29 mouse cellular contexts compared by ENCODE assay signal in genomic region chr11:59852865-59853264, GRCm38 (mm10). TPM values are rescaled to one million over a fixed set of nuclear protein-coding genes. Genes with fewer than 3 reads are reported as not detected.
A peak's percentile ranks its signal among the peaks of the same experiment; 100 is the strongest.
DNase-seq lines count a peak whose midpoint lies in the region; ATAC-seq and TF ChIP-seq lines count a peak whose summit lies in the region.
"Had no signal": no experiment of that assay in that cellular context is flagged by ENCODE, and none has a peak within 500 bp of the region (broad histone marks: within the 10 kb centered on the region; RNA-seq: fewer than 3 reads in every experiment).

No protein-coding gene starts in this region.

- no peak for TF ChIP-seq CTCF in intestine, postnatal 0 days (IDR thresholded peaks at IDR 0.05; ENCODE audit: low read depth)

- WGBS in intestine, embryonic 15.5 days, result 62% methylated on average over 3 of the region's 3 CpGs
- WGBS in intestine, postnatal 0 days, result 39% methylated on average over 3 of the region's 3 CpGs
- 56% methylated on average over 3 of the region's 3 CpGs for WGBS in liver, embryonic 16.5 days (ENCODE audit: insufficient replicate concordance)
- WGBS in intestine, embryonic 16.5 days, result 46% methylated on average over 3 of the region's 3 CpGs

- H3K9ac ChIP-seq in intestine, embryonic 15.5 days, result no peak overlapping the region
- no peak overlapping the region for H3K9ac ChIP-seq in intestine, postnatal 0 days (ENCODE audit: low read depth, low read length)
- H3K9ac ChIP-seq in liver, embryonic 16.5 days (ENCODE audit: low read depth, low read length), result 0 out of 2 replicates have a peak overlapping the region, but pooled peaks have one; percentile 0
- no peak overlapping the region for H3K9ac ChIP-seq in intestine, embryonic 16.5 days (ENCODE audit: low read depth, low read length)
- H3K9ac ChIP-seq: embryonic facial prominence, embryonic 12.5 days; embryonic facial prominence, embryonic 15.5 days; forebrain, embryonic 13.5 days; heart, embryonic 13.5 days; hindbrain, embryonic 14.5 days had no signal

- no peak overlapping the region for H3K27ac ChIP-seq in intestine, embryonic 15.5 days
- no peak overlapping the region for H3K27ac ChIP-seq in intestine, postnatal 0 days (ENCODE audit: low read depth, low read length)
- no peak overlapping the region for H3K27ac ChIP-seq in liver, embryonic 16.5 days (ENCODE audit: low read length)
- 0 out of 2 replicates have a peak overlapping the region, but pooled peaks have one; percentile 10 for H3K27ac ChIP-seq in intestine, embryonic 16.5 days (ENCODE audit: low read length)
- H3K27ac ChIP-seq: embryonic facial prominence, embryonic 12.5 days; embryonic facial prominence, embryonic 15.5 days; forebrain, embryonic 13.5 days; heart, adult 2 months; heart, embryonic 10.5 days; heart, embryonic 13.5 days; hindbrain, embryonic 14.5 days; hindbrain, postnatal 0 days had no signal

- ATAC-seq in intestine, embryonic 15.5 days, result peak; percentile 31; the same call in 1 of the 2 replicates
- no peak for ATAC-seq in intestine, postnatal 0 days
- ATAC-seq in liver, embryonic 16.5 days (ENCODE audit: low read depth), result peak; percentile 64
- peak; percentile 26; the same call in 1 of the 2 replicates for ATAC-seq in intestine, embryonic 16.5 days
- ATAC-seq: forebrain, embryonic 13.5 days; forebrain, embryonic 16.5 days; hindbrain, postnatal 0 days; Patski had no signal

- H3K4me2 ChIP-seq in intestine, embryonic 15.5 days (replicated peaks), result no peak overlapping the region
- no peak overlapping the region for H3K4me2 ChIP-seq in intestine, postnatal 0 days (replicated peaks; ENCODE audit: low read depth)
- no peak overlapping the region for H3K4me2 ChIP-seq in liver, embryonic 16.5 days (ENCODE audit: low read depth, low read length)
- no peak overlapping the region for H3K4me2 ChIP-seq in intestine, embryonic 16.5 days (ENCODE audit: low read depth, low read length)
- H3K4me2 ChIP-seq: embryonic facial prominence, embryonic 12.5 days; embryonic facial prominence, embryonic 15.5 days; forebrain, embryonic 13.5 days; heart, embryonic 13.5 days; hindbrain, embryonic 14.5 days had no signal

- H3K9me3 ChIP-seq in intestine, embryonic 15.5 days, result no peaks in the 10 kb centered on the region
- no peaks in the 10 kb centered on the region for H3K9me3 ChIP-seq in intestine, postnatal 0 days (ENCODE audit: control insufficient read depth)
- H3K9me3 ChIP-seq in liver, embryonic 16.5 days (replicated peaks; ENCODE audit: control insufficient read depth, low read length), result no peaks in the 10 kb centered on the region
- no peaks in the 10 kb centered on the region for H3K9me3 ChIP-seq in intestine, embryonic 16.5 days (ENCODE audit: control insufficient read depth, low read length)
- H3K9me3 ChIP-seq: embryonic facial prominence, embryonic 12.5 days; embryonic facial prominence, embryonic 15.5 days; forebrain, embryonic 13.5 days; G1E; heart, embryonic 10.5 days; heart, embryonic 13.5 days had no signal

- no peak overlapping the region for H3K4me3 ChIP-seq in intestine, embryonic 15.5 days (replicated peaks)
- H3K4me3 ChIP-seq in intestine, postnatal 0 days (ENCODE audit: low read depth, low read length), result no peak overlapping the region
- no peak overlapping the region for H3K4me3 ChIP-seq in liver, embryonic 16.5 days (ENCODE audit: low read depth, low read length)
- H3K4me3 ChIP-seq in intestine, embryonic 16.5 days (ENCODE audit: low read length), result no peak overlapping the region
- H3K4me3 ChIP-seq: embryonic facial prominence, embryonic 12.5 days; embryonic facial prominence, embryonic 15.5 days; forebrain, embryonic 13.5 days; heart, adult 2 months; heart, embryonic 10.5 days; heart, embryonic 13.5 days had no signal

- 0 out of 2 replicates have a peak, but pooled peaks cover 2% of the 10 kb centered on the region for H3K36me3 ChIP-seq in intestine, embryonic 15.5 days
- H3K36me3 ChIP-seq in intestine, postnatal 0 days (ENCODE audit: control insufficient read depth, insufficient read depth), result no peaks in the 10 kb centered on the region
- H3K36me3 ChIP-seq in liver, embryonic 16.5 days (ENCODE audit: control insufficient read depth, insufficient read depth), result no peaks in the 10 kb centered on the region
- H3K36me3 ChIP-seq in intestine, embryonic 16.5 days (ENCODE audit: control insufficient read depth, insufficient read depth, low read length), result no peaks in the 10 kb centered on the region

- 0 out of 2 replicates have a peak, but pooled peaks cover 12% of the 10 kb centered on the region for H3K4me1 ChIP-seq in intestine, embryonic 15.5 days (replicated peaks)
- no peaks in the 10 kb centered on the region for H3K4me1 ChIP-seq in intestine, postnatal 0 days (replicated peaks; ENCODE audit: control insufficient read depth, insufficient read depth, low read length)
- H3K4me1 ChIP-seq in liver, embryonic 16.5 days (ENCODE audit: control insufficient read depth, low read depth, low read length), result peaks cover 6% of the 10 kb centered on the region; the same call in 1 of the 2 replicates
- peaks cover 13% of the 10 kb centered on the region for H3K4me1 ChIP-seq in intestine, embryonic 16.5 days (ENCODE audit: control insufficient read depth, insufficient read depth, low read length)

- H3K27me3 ChIP-seq in intestine, embryonic 15.5 days (replicated peaks), result no peaks in the 10 kb centered on the region
- H3K27me3 ChIP-seq in intestine, postnatal 0 days (replicated peaks; ENCODE audit: control insufficient read depth, insufficient read depth, low read length), result no peaks in the 10 kb centered on the region
- no peaks in the 10 kb centered on the region for H3K27me3 ChIP-seq in liver, embryonic 16.5 days (ENCODE audit: control insufficient read depth, insufficient read depth, low read depth, low read length)
- H3K27me3 ChIP-seq in intestine, embryonic 16.5 days (replicated peaks; ENCODE audit: control insufficient read depth, insufficient read depth, low read length), result no peaks in the 10 kb centered on the region
- H3K27me3 ChIP-seq: CH12.LX; embryonic facial prominence, embryonic 12.5 days; embryonic facial prominence, embryonic 15.5 days; forebrain, embryonic 13.5 days; heart, embryonic 13.5 days; Patski had no signal

- no peak for DNase-seq in liver
- DNase-seq in yolk sac, embryonic 10.5 days (ENCODE audit: low spot score), result peak; percentile 82
- DNase-seq in urinary bladder, adult 18-20 months (ENCODE audit: low spot score in 2 of 2), result no peak
- DNase-seq: adrenal gland, adult 2 months; adrenal gland, postnatal 14 days; B cell, adult 2 months; cerebellum, adult 11 months; cerebellum, adult 9-10 months; cerebellum, postnatal 14 days; gastrocnemius, postnatal 10 days; gastrocnemius, postnatal 36 days; heart, adult 2 months; heart, postnatal 14 days; heart, postnatal 4 days had no signal

RNA-seq across cellular contexts. Expression of gene Cops3, which starts 13.2 kb away (rescaled TPM):
- polyA plus RNA-seq in intestine, embryonic 15.5 days (2015; fragmentation: Nextera tagmentation; extraction: Ambion mirVana), result 192 and 193 TPM in 2 replicates
- 84.4 and 85.6 TPM in 2 replicates for polyA plus RNA-seq in intestine, postnatal 0 days (2015; fragmentation: Nextera tagmentation; extraction: Ambion mirVana)
- 81.3 and 84.8 TPM in 2 replicates for polyA plus RNA-seq in liver, embryonic 16.5 days (2015; fragmentation: Nextera tagmentation; extraction: Ambion mirVana)
- polyA plus RNA-seq in intestine, embryonic 16.5 days (2015; fragmentation: Nextera tagmentation; extraction: Ambion mirVana), result 165 and 184 TPM in 2 replicates

RNA-seq across cellular contexts. Expression of gene Nt5m, which starts 13.6 kb away (rescaled TPM):
- polyA plus RNA-seq in intestine, embryonic 15.5 days (2015; fragmentation: Nextera tagmentation; extraction: Ambion mirVana), result 32.7 and 34.4 TPM in 2 replicates
- 19.8 and 21.0 TPM in 2 replicates for polyA plus RNA-seq in intestine, postnatal 0 days (2015; fragmentation: Nextera tagmentation; extraction: Ambion mirVana)
- 12.8 and 15.2 TPM in 2 replicates for polyA plus RNA-seq in liver, embryonic 16.5 days (2015; fragmentation: Nextera tagmentation; extraction: Ambion mirVana)
- 31.1 and 34.5 TPM in 2 replicates for polyA plus RNA-seq in intestine, embryonic 16.5 days (2015; fragmentation: Nextera tagmentation; extraction: Ambion mirVana)

RNA-seq across cellular contexts. Expression of gene Flcn, which starts 43.0 kb away (rescaled TPM):
- polyA plus RNA-seq in intestine, embryonic 15.5 days (2015; fragmentation: Nextera tagmentation; extraction: Ambion mirVana), result 35.9 and 39.2 TPM in 2 replicates
- polyA plus RNA-seq in intestine, postnatal 0 days (2015; fragmentation: Nextera tagmentation; extraction: Ambion mirVana), result 36.8 and 38.1 TPM in 2 replicates
- 15.3 and 19.3 TPM in 2 replicates for polyA plus RNA-seq in liver, embryonic 16.5 days (2015; fragmentation: Nextera tagmentation; extraction: Ambion mirVana)
- polyA plus RNA-seq in intestine, embryonic 16.5 days (2015; fragmentation: Nextera tagmentation; extraction: Ambion mirVana), result 46.5 and 51.6 TPM in 2 replicates
